In the genomic region with DNA sequence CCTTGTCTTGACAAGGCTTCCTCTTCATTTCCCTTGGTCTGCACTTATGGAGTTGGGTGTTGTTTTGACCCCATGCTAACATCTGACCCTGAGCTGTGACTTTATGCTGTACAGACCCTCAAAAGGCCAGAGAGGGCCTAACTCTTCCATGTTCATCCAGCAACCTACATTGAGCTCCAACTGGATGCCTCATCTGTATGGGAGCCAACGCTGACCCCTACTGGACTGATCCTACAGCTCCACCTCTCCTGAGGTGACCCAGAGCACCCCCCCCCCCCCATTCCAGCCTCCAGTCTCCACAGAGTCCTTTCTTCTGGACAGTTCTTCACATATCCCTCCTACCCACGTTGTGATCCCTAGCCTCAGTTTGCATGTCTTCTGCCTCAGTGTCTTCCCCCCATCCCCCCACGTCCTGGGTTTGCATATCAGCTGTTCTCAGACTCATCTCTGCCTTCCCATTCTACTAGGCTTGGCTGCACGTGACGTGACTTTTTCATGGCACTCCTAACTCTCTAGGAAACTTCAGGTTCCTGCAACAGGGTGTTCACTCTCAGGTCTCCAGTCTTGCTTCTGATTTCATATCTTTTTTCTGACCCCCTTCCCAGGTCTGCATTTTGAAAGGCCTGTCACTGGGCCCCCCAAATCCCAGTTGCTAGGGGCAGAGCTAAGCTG, we compare ENCODE assay signal across 13 mouse cellular contexts. TPM values are rescaled to one million over a fixed set of nuclear protein-coding genes. Genes with fewer than 3 reads are reported as not detected.
DNase-seq lines count a peak whose midpoint lies in the region; ATAC-seq and TF ChIP-seq lines count a peak whose summit lies in the region.
"Had no signal": no experiment of that assay in that cellular context is flagged by ENCODE, and none has a peak within 500 bp of the region (broad histone marks: within the 10 kb centered on the region; RNA-seq: fewer than 3 reads in every experiment).

No protein-coding gene starts in this region.

- no peak overlapping the region for H3K4me3 ChIP-seq in kidney, embryonic 16.5 days (ENCODE audit: low read length)
- no peak overlapping the region for H3K4me3 ChIP-seq in cortical plate, adult 2 months (ENCODE audit: insufficient read depth, low read length)
- H3K4me3 ChIP-seq: heart, embryonic 13.5 days; neural tube, embryonic 13.5 days had no signal

- no peak for ATAC-seq in kidney, embryonic 16.5 days (ENCODE audit: low FRiP score, low TSS enrichment)
- no peak for ATAC-seq in frontal cortex, adult (ENCODE audit: low TSS enrichment)

- peak; percentile 29 for DNase-seq in adrenal gland, postnatal 10 days
- no peak for DNase-seq in adrenal gland, postnatal 4 days (ENCODE audit: low spot score in 2 of 2)
- DNase-seq in kidney, postnatal 14 days: peak; percentile 34
- DNase-seq in 3T3-L1 (ENCODE audit: low read depth, low spot score): peak; percentile 61
- DNase-seq in thymus, postnatal 10 days (ENCODE audit: low spot score in 2 of 2): no peak
- DNase-seq: B cell, adult 2 months; lung, postnatal 14 days had no signal

- TF ChIP-seq POLR2A in cortical plate, adult 2 months (IDR thresholded peaks at IDR 0.05; ENCODE audit: extremely low read depth, insufficient read depth, low read length): no peak

- no peak overlapping the region for H3K4me2 ChIP-seq in kidney, embryonic 16.5 days (replicated peaks; ENCODE audit: low read depth, low read length)
- H3K4me2 ChIP-seq: heart, embryonic 13.5 days; neural tube, embryonic 13.5 days had no signal

- TF ChIP-seq CTCF in cortical plate, adult 2 months (IDR thresholded peaks at IDR 0.05; ENCODE audit: extremely low read depth, insufficient read depth, low read length): 0 out of 2 replicates have a peak, but pooled peaks have one; percentile 2

- no peaks in the 10 kb centered on the region; the same call in 1 of the 2 replicates for H3K27me3 ChIP-seq in kidney, embryonic 16.5 days (ENCODE audit: insufficient read depth, low read length)
- H3K27me3 ChIP-seq: neural tube, embryonic 13.5 days had no signal

- H3K9ac ChIP-seq in kidney, embryonic 16.5 days (replicated peaks; ENCODE audit: low read length): no peak overlapping the region
- H3K9ac ChIP-seq: heart, embryonic 13.5 days; neural tube, embryonic 13.5 days had no signal

- H3K9me3 ChIP-seq in kidney, embryonic 16.5 days (ENCODE audit: low read length): no peaks in the 10 kb centered on the region
- H3K9me3 ChIP-seq: heart, embryonic 13.5 days; neural tube, embryonic 13.5 days had no signal

- H3K4me1 ChIP-seq in kidney, embryonic 16.5 days (ENCODE audit: insufficient read depth, low read length): peaks cover 14% of the 10 kb centered on the region
- no peaks in the 10 kb centered on the region for H3K4me1 ChIP-seq in cortical plate, adult 2 months (ENCODE audit: control insufficient read depth, insufficient read depth, low read length)

- H3K27ac ChIP-seq in kidney, embryonic 16.5 days (ENCODE audit: low read length): no peak overlapping the region
- no peak overlapping the region for H3K27ac ChIP-seq in cortical plate, adult 2 months (ENCODE audit: insufficient read depth, low read length)
- H3K27ac ChIP-seq: heart, embryonic 13.5 days; neural tube, embryonic 13.5 days had no signal

- no peaks in the 10 kb centered on the region for H3K36me3 ChIP-seq in kidney, embryonic 16.5 days (ENCODE audit: insufficient read depth, low read length)
- H3K36me3 ChIP-seq: heart, embryonic 13.5 days; neural tube, embryonic 13.5 days had no signal

- 63% methylated on average over 5 of the region's 5 CpGs for WGBS in kidney, embryonic 16.5 days

RNA-seq across cellular contexts. Expression of gene Prss42, which starts 18.6 kb away (rescaled TPM):
- total RNA-seq in adrenal gland, postnatal 10 days (2021): not detected
- total RNA-seq in adrenal gland, postnatal 4 days (2021): not detected
- not detected in 2 replicates for polyA plus RNA-seq in kidney, embryonic 16.5 days (2015; fragmentation: Nextera tagmentation; extraction: Ambion mirVana)
- polyA plus RNA-seq in cortical plate, adult 2 months (2012; rRNA removed): not detected in 2 replicates
- total RNA-seq: layer of hippocampus, adult 18-20 months had no signal
- polyA plus RNA-seq: heart, embryonic 13.5 days; neural tube, embryonic 13.5 days had no signal

RNA-seq across cellular contexts. Expression of gene Pth1r, which starts 32.4 kb away (rescaled TPM):
- 10 to 100 TPM; 13.4 to 13.9 TPM for total RNA-seq in adrenal gland, postnatal 10 days (2021)
- 10 to 100 TPM; 18.0 to 37.9 TPM for total RNA-seq in adrenal gland, postnatal 4 days (2021)
- polyA plus RNA-seq in kidney, embryonic 16.5 days (2015; fragmentation: Nextera tagmentation; extraction: Ambion mirVana): 98.8 and 108 TPM in 2 replicates
- 8.2 and 9.0 TPM in 2 replicates for polyA plus RNA-seq in cortical plate, adult 2 months (2012; rRNA removed)

RNA-seq across cellular contexts. Expression of gene Prss44, which starts 34.4 kb away (rescaled TPM):
- not detected for total RNA-seq in adrenal gland, postnatal 10 days (2021)
- total RNA-seq in adrenal gland, postnatal 4 days (2021): not detected
- not detected in 2 replicates for polyA plus RNA-seq in kidney, embryonic 16.5 days (2015; fragmentation: Nextera tagmentation; extraction: Ambion mirVana)
- not detected in 2 replicates for polyA plus RNA-seq in cortical plate, adult 2 months (2012; rRNA removed)
- total RNA-seq: layer of hippocampus, adult 18-20 months had no signal
- polyA plus RNA-seq: heart, embryonic 13.5 days; neural tube, embryonic 13.5 days had no signal

RNA-seq across cellular contexts. Expression of gene Myl3, which starts 37.7 kb away (rescaled TPM):
- total RNA-seq in adrenal gland, postnatal 10 days (2021): 10 to 100 TPM; 10.6 to 78.0 TPM
- 1 to 10 TPM; 2.9 to 9.8 TPM for total RNA-seq in adrenal gland, postnatal 4 days (2021)
- 1.5 and 3.6 TPM in 2 replicates for polyA plus RNA-seq in kidney, embryonic 16.5 days (2015; fragmentation: Nextera tagmentation; extraction: Ambion mirVana)
- polyA plus RNA-seq in cortical plate, adult 2 months (2012; rRNA removed): 0.13 and 0.30 TPM in 2 replicates
- total RNA-seq: layer of hippocampus, adult 18-20 months had no signal

RNA-seq across cellular contexts. Expression of gene Prss43, which starts 47.1 kb away (rescaled TPM):
- total RNA-seq in adrenal gland, postnatal 10 days (2021): not detected
- not detected for total RNA-seq in adrenal gland, postnatal 4 days (2021)
- not detected in 2 replicates for polyA plus RNA-seq in kidney, embryonic 16.5 days (2015; fragmentation: Nextera tagmentation; extraction: Ambion mirVana)
- 0.08 and 0.21 TPM in 2 replicates for polyA plus RNA-seq in cortical plate, adult 2 months (2012; rRNA removed)
- polyA plus RNA-seq: heart, embryonic 13.5 days; neural tube, embryonic 13.5 days had no signal

Comparison
In these comparisons a context has a peak if more than half of its experiments do, and no peak if none do; other contexts are left out.
1. DNase-seq: peak in adrenal gland, postnatal 10 days (single experiment), kidney, postnatal 14 days (single experiment) and 3T3-L1 (single experiment); none in adrenal gland, postnatal 4 days (0 of 2) and thymus, postnatal 10 days (0 of 2).